Mouse (Mus musculus): Measurements from ENCODE around the gene Akt3.

The Akt3 gene

GRCm38 (mm10) chr1:177188708-177189107, 69.3 kb downstream of the Akt3 start:
- peak; percentile 74 for DNase-seq (ENCODE audit: low read depth)

- DNase-seq (ENCODE audit: low read depth): no peak
These were observed 71.3 kb downstream of the Akt3 start for GRCm38 (mm10) chr1:177186751-177187150.

GRCm38 (mm10) chr1:177179635-177180034, 78.4 kb downstream of the Akt3 start:
- no peak for DNase-seq (ENCODE audit: low read depth)

GRCm38 (mm10) chr1:177175436-177175835, 82.6 kb downstream of the Akt3 start:
- DNase-seq (ENCODE audit: low read depth): no peak

- DNase-seq (ENCODE audit: low read depth): no peak
These were observed 86.7 kb downstream of the Akt3 start for GRCm38 (mm10) chr1:177171300-177171699.

GRCm38 (mm10) chr1:177165789-177166188, 92.2 kb downstream of the Akt3 start:
- DNase-seq (ENCODE audit: low read depth): no peak

- no peak for DNase-seq (ENCODE audit: low read depth)
These were observed 92.7 kb downstream of the Akt3 start for GRCm38 (mm10) chr1:177165336-177165735.

GRCm38 (mm10) chr1:177150344-177151021, 107.5 kb downstream of the Akt3 start:
- no peak for DNase-seq (ENCODE audit: low read depth)

- DNase-seq (ENCODE audit: low read depth): no peak
These were observed 109.3 kb downstream of the Akt3 start for GRCm38 (mm10) chr1:177148746-177149145.

- DNase-seq (ENCODE audit: low read depth): no peak
These were observed 116.5 kb downstream of the Akt3 start for GRCm38 (mm10) chr1:177141468-177141867.

- DNase-seq (ENCODE audit: low read depth): no peak
These were observed 118.4 kb downstream of the Akt3 start for GRCm38 (mm10) chr1:177139652-177140051.

GRCm38 (mm10) chr1:177131458-177131857, 126.5 kb downstream of the Akt3 start:
- DNase-seq (ENCODE audit: low read depth): no peak

- DNase-seq (ENCODE audit: low read depth): no peak
These were observed 131.3 kb downstream of the Akt3 start for GRCm38 (mm10) chr1:177126674-177127073.

GRCm38 (mm10) chr1:177110665-177111271, 147.2 kb downstream of the Akt3 start:
- no peak for DNase-seq (ENCODE audit: low read depth)

GRCm38 (mm10) chr1:177090465-177090864, 167.5 kb downstream of the Akt3 start:
- no peak for DNase-seq (ENCODE audit: low read depth)

GRCm38 (mm10) chr1:177089515-177089914, 168.5 kb downstream of the Akt3 start:
- no peak for DNase-seq (ENCODE audit: low read depth)

- no peak for DNase-seq (ENCODE audit: low read depth)
These were observed 169.0 kb downstream of the Akt3 start for GRCm38 (mm10) chr1:177089048-177089447.

GRCm38 (mm10) chr1:177081957-177082645, 175.9 kb downstream of the Akt3 start:
- no peak for DNase-seq (ENCODE audit: low read depth)

GRCm38 (mm10) chr1:177069161-177069560, 188.8 kb downstream of the Akt3 start:
- DNase-seq (ENCODE audit: low read depth): no peak

- DNase-seq (ENCODE audit: low read depth): no peak
These were observed 190.8 kb downstream of the Akt3 start for GRCm38 (mm10) chr1:177067123-177067646.

- DNase-seq (ENCODE audit: low read depth): no peak
These were observed 192.3 kb downstream of the Akt3 start for GRCm38 (mm10) chr1:177065732-177066131.

- DNase-seq (ENCODE audit: low read depth): no peak
These were observed 196.2 kb downstream of the Akt3 start for GRCm38 (mm10) chr1:177061761-177062160.

GRCm38 (mm10) chr1:177054891-177055290, 203.1 kb downstream of the Akt3 start:
- no peak for DNase-seq (ENCODE audit: low read depth)

All from induced T-regulatory cell, adult 2 months (primary cell).